Mouse (Mus musculus) lung, postnatal 0 days (tissue): ENCODE data around the gene Safb2.

Experiments used
- CTCF ChIP-seq: IDR thresholded peaks from 2 replicates; pipeline ENCODE4 v1.5.1; 2016; ENCODE audit warnings: antibody characterized with exemption, mild to moderate bottlenecking
- EP300 ChIP-seq: IDR thresholded peaks from 2 replicates; pipeline ENCODE4 v1.6.1; 2016; ENCODE audit warnings: antibody characterized with exemption, mild to moderate bottlenecking, control low read depth

GRCm38 (mm10) chr17:56609452-56610171 lies 25.2 kb upstream of the Safb2 start, which contains the start of gene 2410015M20Rik:
- peak; percentile 84 for TF ChIP-seq CTCF
- TF ChIP-seq EP300: no peak; the same call in 1 of the 2 replicates
